Mouse (Mus musculus): ENCODE results near the gene Fcho1.

Fcho1 gene

GRCm38 (mm10) chr8:71682832-71683231 is 42.7 kb downstream of the Fcho1 start:
- TF ChIP-seq CTCF (conservative IDR thresholded peaks at IDR 0.05; ENCODE audit: low read length) (no peak), POU5F1 (IDR thresholded peaks at IDR 0.05; ENCODE audit: borderline replicate concordance, low read length) (no peak), NANOG (IDR thresholded peaks at IDR 0.05; ENCODE audit: borderline replicate concordance, low read length) (no peak)
- peaks cover 82% of the 10 kb centered on the region for H3K36me3 ChIP-seq (ENCODE audit: insufficient read depth, low read length)
- no peak overlapping the region for H3K4me3 ChIP-seq (replicated peaks; ENCODE audit: low read length)
- H3K9me3 ChIP-seq (ENCODE audit: low read length): no peaks in the 10 kb centered on the region
- H3K27me3 ChIP-seq (ENCODE audit: insufficient read depth, low read length): peaks cover 47% of the 10 kb centered on the region
- peaks cover 98% of the 10 kb centered on the region for H3K4me1 ChIP-seq (replicated peaks; ENCODE audit: low read depth, low read length)

- Histone ChIP-seq H3K27me3 (ENCODE audit: insufficient read depth, low read length) (peaks cover 41% of the 10 kb centered on the region), H3K9me3 (ENCODE audit: low read length) (no peaks in the 10 kb centered on the region), H3K36me3 (ENCODE audit: insufficient read depth, low read length) (peaks cover 73% of the 10 kb centered on the region), H3K4me3 (replicated peaks; ENCODE audit: low read length) (peak overlapping the region; percentile 55), H3K4me1 (replicated peaks; ENCODE audit: low read depth, low read length) (peaks cover 97% of the 10 kb centered on the region)
- TF ChIP-seq CTCF (conservative IDR thresholded peaks at IDR 0.05; ENCODE audit: low read length) (no peak), POU5F1 (IDR thresholded peaks at IDR 0.05; ENCODE audit: borderline replicate concordance, low read length) (no peak), NANOG (IDR thresholded peaks at IDR 0.05; ENCODE audit: borderline replicate concordance, low read length) (no peak)
Observed at GRCm38 (mm10) chr8:71681369-71681915, 44.1 kb downstream of the Fcho1 start.

GRCm38 (mm10) chr8:71680471-71680870 is 45.0 kb downstream of the Fcho1 start:
- peaks cover 41% of the 10 kb centered on the region for H3K27me3 ChIP-seq (ENCODE audit: insufficient read depth, low read length)
- no peaks in the 10 kb centered on the region for H3K9me3 ChIP-seq (ENCODE audit: low read length)
- no peak for TF ChIP-seq POU5F1 (IDR thresholded peaks at IDR 0.05; ENCODE audit: borderline replicate concordance, low read length)
- no peak for TF ChIP-seq NANOG (IDR thresholded peaks at IDR 0.05; ENCODE audit: borderline replicate concordance, low read length)
- TF ChIP-seq CTCF (conservative IDR thresholded peaks at IDR 0.05; ENCODE audit: low read length): no peak
- H3K4me1 ChIP-seq (replicated peaks; ENCODE audit: low read depth, low read length): peaks cover 92% of the 10 kb centered on the region
- peak overlapping the region; percentile 35; the same call in 1 of the 2 replicates for H3K4me3 ChIP-seq (replicated peaks; ENCODE audit: low read length)
- peaks cover 64% of the 10 kb centered on the region for H3K36me3 ChIP-seq (ENCODE audit: insufficient read depth, low read length)

- Histone ChIP-seq H3K36me3 (ENCODE audit: insufficient read depth, low read length) (peaks cover 56% of the 10 kb centered on the region), H3K4me1 (replicated peaks; ENCODE audit: low read depth, low read length) (peaks cover 92% of the 10 kb centered on the region), H3K9me3 (ENCODE audit: low read length) (no peaks in the 10 kb centered on the region), H3K4me3 (replicated peaks; ENCODE audit: low read length) (peak overlapping the region; percentile 83), H3K27me3 (ENCODE audit: insufficient read depth, low read length) (peaks cover 35% of the 10 kb centered on the region)
- TF ChIP-seq CTCF (conservative IDR thresholded peaks at IDR 0.05; ENCODE audit: low read length) (no peak), NANOG (IDR thresholded peaks at IDR 0.05; ENCODE audit: borderline replicate concordance, low read length) (no peak), POU5F1 (IDR thresholded peaks at IDR 0.05; ENCODE audit: borderline replicate concordance, low read length) (no peak)
Observed at GRCm38 (mm10) chr8:71679550-71680168, 45.9 kb downstream of the Fcho1 start.

GRCm38 (mm10) chr8:71679116-71679515 is 46.4 kb downstream of the Fcho1 start:
- Histone ChIP-seq H3K27me3 (ENCODE audit: insufficient read depth, low read length) (peaks cover 35% of the 10 kb centered on the region), H3K9me3 (ENCODE audit: low read length) (no peaks in the 10 kb centered on the region), H3K4me3 (replicated peaks; ENCODE audit: low read length) (peak overlapping the region; percentile 83), H3K4me1 (replicated peaks; ENCODE audit: low read depth, low read length) (peaks cover 90% of the 10 kb centered on the region), H3K36me3 (ENCODE audit: insufficient read depth, low read length) (peaks cover 51% of the 10 kb centered on the region)
- no peak for TF ChIP-seq POU5F1 (IDR thresholded peaks at IDR 0.05; ENCODE audit: borderline replicate concordance, low read length)
- TF ChIP-seq CTCF (conservative IDR thresholded peaks at IDR 0.05; ENCODE audit: low read length): no peak
- no peak for TF ChIP-seq NANOG (IDR thresholded peaks at IDR 0.05; ENCODE audit: borderline replicate concordance, low read length)

- Histone ChIP-seq H3K27me3 (ENCODE audit: insufficient read depth, low read length) (peaks cover 28% of the 10 kb centered on the region), H3K36me3 (ENCODE audit: insufficient read depth, low read length) (peaks cover 42% of the 10 kb centered on the region), H3K4me1 (replicated peaks; ENCODE audit: low read depth, low read length) (peaks cover 90% of the 10 kb centered on the region), H3K9me3 (ENCODE audit: low read length) (no peaks in the 10 kb centered on the region), H3K4me3 (replicated peaks; ENCODE audit: low read length) (peak overlapping the region; percentile 83)
- TF ChIP-seq CTCF (conservative IDR thresholded peaks at IDR 0.05; ENCODE audit: low read length) (no peak), POU5F1 (IDR thresholded peaks at IDR 0.05; ENCODE audit: borderline replicate concordance, low read length) (no peak), NANOG (IDR thresholded peaks at IDR 0.05; ENCODE audit: borderline replicate concordance, low read length) (no peak)
Observed at GRCm38 (mm10) chr8:71678216-71678615, 47.3 kb downstream of the Fcho1 start.

- H3K4me3 ChIP-seq (replicated peaks; ENCODE audit: low read length): peak overlapping the region; percentile 83
- H3K4me1 ChIP-seq (replicated peaks; ENCODE audit: low read depth, low read length): peaks cover 89% of the 10 kb centered on the region
- peaks cover 35% of the 10 kb centered on the region for H3K36me3 ChIP-seq (ENCODE audit: insufficient read depth, low read length)
- TF ChIP-seq CTCF (conservative IDR thresholded peaks at IDR 0.05; ENCODE audit: low read length): no peak
- TF ChIP-seq POU5F1 (IDR thresholded peaks at IDR 0.05; ENCODE audit: borderline replicate concordance, low read length): no peak
- peak; percentile 37; the same call in 1 of the 2 replicates for TF ChIP-seq NANOG (IDR thresholded peaks at IDR 0.05; ENCODE audit: borderline replicate concordance, low read length)
- H3K27me3 ChIP-seq (ENCODE audit: insufficient read depth, low read length): peaks cover 23% of the 10 kb centered on the region
- no peaks in the 10 kb centered on the region for H3K9me3 ChIP-seq (ENCODE audit: low read length)
Observed at GRCm38 (mm10) chr8:71677555-71677954, 48.0 kb downstream of the Fcho1 start.

- Histone ChIP-seq H3K4me1 (replicated peaks; ENCODE audit: low read depth, low read length) (peaks cover 89% of the 10 kb centered on the region), H3K27me3 (ENCODE audit: insufficient read depth, low read length) (peaks cover 15% of the 10 kb centered on the region)
- TF ChIP-seq CTCF (conservative IDR thresholded peaks at IDR 0.05; ENCODE audit: low read length): no peak
Observed at GRCm38 (mm10) chr8:71676803-71677202, 48.7 kb downstream of the Fcho1 start.

More at GRCm38 (mm10) chr8:71676803-71677202, 48.7 kb downstream of the Fcho1 start:
- Histone ChIP-seq H3K9me3 (ENCODE audit: low read length) (no peaks in the 10 kb centered on the region), H3K36me3 (ENCODE audit: insufficient read depth, low read length) (peaks cover 28% of the 10 kb centered on the region), H3K4me3 (replicated peaks; ENCODE audit: low read length) (peak overlapping the region; percentile 83)
